Mouse (Mus musculus): ENCODE results near the gene 1700018B08Rik.

Gene 1700018B08Rik

GRCm38 (mm10) chr8:121544276-121544785 is at the start of gene 1700018B08Rik:
Gene 1700018B08Rik, minus strand, starts transcription at chr8:121544320.
- in situ Hi-C loops (cut with MboI, MseI), result loop anchor here (10.0 kb wide), 1 partner anchor 140 kb away; no protein-coding TSS in a partner anchor

- in situ Hi-C loops (cut with MboI, MseI), result loop anchor here (25.0 kb wide), 2 partner anchors 881 to 1994 kb away; no protein-coding TSS in a partner anchor
Observed at GRCm38 (mm10) chr8:121593293-121593692, 49.2 kb upstream of the 1700018B08Rik start.

GRCm38 (mm10) chr8:121591178-121592066 is 47.3 kb upstream of the 1700018B08Rik start:
- in situ Hi-C loops (cut with MboI, MseI), result loop anchor here (25.0 kb wide), 2 partner anchors 879 to 1996 kb away; no protein-coding TSS in a partner anchor

- in situ Hi-C loops (cut with MboI, MseI), result loop anchor here (25.0 kb wide), 2 partner anchors 878 to 1997 kb away; no protein-coding TSS in a partner anchor
Observed at GRCm38 (mm10) chr8:121590203-121591177, 46.4 kb upstream of the 1700018B08Rik start, which contains the start of gene Map1lc3b. Gene Map1lc3b, plus strand, starts transcription at chr8:121590361.

- in situ Hi-C loops (cut with MboI, MseI), result loop anchor here (10.0 to 25.0 kb wide), 3 partner anchors 877 to 1998 kb away; partner anchors contain the start of gene 6430548M08Rik
Observed at GRCm38 (mm10) chr8:121589205-121589726, 45.1 kb upstream of the 1700018B08Rik start.

GRCm38 (mm10) chr8:121588750-121589149 is 44.6 kb upstream of the 1700018B08Rik start:
- in situ Hi-C loops (cut with MboI, MseI), result loop anchor here (10.0 to 25.0 kb wide), 3 partner anchors 876 to 1999 kb away; partner anchors contain the start of gene 6430548M08Rik

GRCm38 (mm10) chr8:121585159-121585825 is 41.2 kb upstream of the 1700018B08Rik start:
- in situ Hi-C loops (cut with MboI, MseI), result loop anchor here (10.0 to 25.0 kb wide), 3 partner anchors 873 to 2002 kb away; partner anchors contain the start of gene 6430548M08Rik

GRCm38 (mm10) chr8:121584730-121585129 is 40.6 kb upstream of the 1700018B08Rik start:
- in situ Hi-C loops (cut with MboI, MseI), result loop anchor here (10.0 to 25.0 kb wide), 3 partner anchors 872 to 2003 kb away; partner anchors contain the start of gene 6430548M08Rik

GRCm38 (mm10) chr8:121583653-121584052 is 39.5 kb upstream of the 1700018B08Rik start:
- in situ Hi-C loops (cut with MboI, MseI), result loop anchor here (10.0 to 25.0 kb wide), 3 partner anchors 871 to 2004 kb away; partner anchors contain the start of gene 6430548M08Rik

- in situ Hi-C loops (cut with MboI, MseI), result loop anchor here (10.0 to 25.0 kb wide), 3 partner anchors 868 to 2007 kb away; partner anchors contain the start of gene 6430548M08Rik
Observed at GRCm38 (mm10) chr8:121580465-121580864, 36.3 kb upstream of the 1700018B08Rik start.

GRCm38 (mm10) chr8:121578676-121579451 is 34.7 kb upstream of the 1700018B08Rik start, which contains the start of gene Fbxo31:
Gene Fbxo31, minus strand, starts transcription at chr8:121578806.
- in situ Hi-C loops (cut with MboI, MseI), result loop anchor here (25.0 kb wide), 2 partner anchors 867 to 2008 kb away; no protein-coding TSS in a partner anchor

GRCm38 (mm10) chr8:121577751-121578675 is 33.9 kb upstream of the 1700018B08Rik start:
- in situ Hi-C loops (cut with MboI, MseI), result loop anchor here (25.0 kb wide), 2 partner anchors 866 to 2009 kb away; no protein-coding TSS in a partner anchor

- in situ Hi-C loops (cut with MboI, MseI), result loop anchor here (25.0 kb wide), 2 partner anchors 863 to 2012 kb away; no protein-coding TSS in a partner anchor
Observed at GRCm38 (mm10) chr8:121575661-121576060, 31.5 kb upstream of the 1700018B08Rik start.

- in situ Hi-C loops (cut with MboI, MseI), result no loop called here
Observed at GRCm38 (mm10) chr8:121573275-121573674, 29.2 kb upstream of the 1700018B08Rik start.

GRCm38 (mm10) chr8:121572121-121572520 is 28.0 kb upstream of the 1700018B08Rik start:
- in situ Hi-C loops (cut with MboI, MseI), result no loop called here

GRCm38 (mm10) chr8:121570801-121571200 is 26.7 kb upstream of the 1700018B08Rik start:
- in situ Hi-C loops (cut with MboI, MseI), result no loop called here

- in situ Hi-C loops (cut with MboI, MseI), result no loop called here
Observed at GRCm38 (mm10) chr8:121570335-121570734, 26.2 kb upstream of the 1700018B08Rik start.

Data from T-helper 2 cell (primary cell).